8 mouse cellular contexts compared by ENCODE assay signal in the genomic region with DNA sequence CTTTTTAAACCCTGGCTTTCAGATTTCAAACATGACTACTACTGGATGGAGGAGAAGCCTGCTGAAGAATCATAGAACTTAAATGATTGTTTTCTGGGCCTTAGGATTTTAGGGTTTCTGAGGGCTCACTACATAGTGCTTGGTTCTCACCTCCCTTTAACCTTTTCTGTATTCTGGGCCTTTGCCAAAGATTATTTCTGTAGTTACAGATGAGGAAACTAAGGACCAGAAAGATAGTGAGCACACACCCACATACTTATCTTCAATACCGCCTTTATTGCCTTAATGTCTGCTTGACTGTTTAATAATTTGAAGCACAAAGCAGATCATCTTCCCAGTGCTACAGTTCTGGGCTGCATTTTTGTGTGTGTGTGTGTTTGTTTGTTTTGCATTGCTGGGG. TPM values are rescaled to one million over a fixed set of nuclear protein-coding genes. Genes with fewer than 3 reads are reported as not detected.
DNase-seq lines count a peak whose midpoint lies in the region; ATAC-seq and TF ChIP-seq lines count a peak whose summit lies in the region.

No protein-coding gene starts in this region.

- no peak overlapping the region for H3K27ac ChIP-seq in left cerebral cortex, adult 2 months
- H3K27ac ChIP-seq in embryonic facial prominence, embryonic 11.5 days (replicated peaks; ENCODE audit: low read depth, low read length): no peak overlapping the region
- peak overlapping the region; percentile 100; the same call in 1 of the 2 replicates for H3K27ac ChIP-seq in intestine, postnatal 0 days (ENCODE audit: low read depth, low read length)
- no peak overlapping the region for H3K27ac ChIP-seq in neural tube, embryonic 13.5 days (replicated peaks)

- 48% methylated on average over 1 of the region's 1 CpGs for WGBS in embryonic facial prominence, embryonic 11.5 days
- WGBS in intestine, postnatal 0 days: 10% methylated on average over 1 of the region's 1 CpGs
- WGBS in neural tube, embryonic 13.5 days: 35% methylated on average over 1 of the region's 1 CpGs

- no peak for TF ChIP-seq CTCF in left cerebral cortex, adult 2 months (IDR thresholded peaks at IDR 0.05)
- TF ChIP-seq CTCF in intestine, postnatal 0 days (IDR thresholded peaks at IDR 0.05; ENCODE audit: low read depth): no peak

- peak overlapping the region; percentile 48 for H3K4me2 ChIP-seq in embryonic facial prominence, embryonic 11.5 days (ENCODE audit: low read depth, low read length)
- H3K4me2 ChIP-seq in intestine, postnatal 0 days (replicated peaks; ENCODE audit: low read depth): peak overlapping the region; percentile 92
- H3K4me2 ChIP-seq in neural tube, embryonic 13.5 days: peak overlapping the region; percentile 82

- H3K9ac ChIP-seq in embryonic facial prominence, embryonic 11.5 days (replicated peaks; ENCODE audit: low read length): peak overlapping the region; percentile 41; the same call in 1 of the 2 replicates
- H3K9ac ChIP-seq in intestine, postnatal 0 days (ENCODE audit: low read depth, low read length): 0 out of 2 replicates have a peak overlapping the region, but pooled peaks have one; percentile 100
- H3K9ac ChIP-seq in neural tube, embryonic 13.5 days: peak overlapping the region; percentile 100

- H3K27me3 ChIP-seq in embryonic facial prominence, embryonic 11.5 days (ENCODE audit: control insufficient read depth, insufficient read depth, low read length): no peaks in the 10 kb centered on the region
- H3K27me3 ChIP-seq in intestine, postnatal 0 days (replicated peaks; ENCODE audit: control insufficient read depth, insufficient read depth, low read length): no peaks in the 10 kb centered on the region
- no peaks in the 10 kb centered on the region for H3K27me3 ChIP-seq in neural tube, embryonic 13.5 days

- ATAC-seq in embryonic facial prominence, embryonic 11.5 days (replicated peaks; ENCODE audit: insufficient number of reproducible peaks, low FRiP score, low TSS enrichment, low read depth): no peak
- no peak for ATAC-seq in intestine, postnatal 0 days
- ATAC-seq in neural tube, embryonic 13.5 days (ENCODE audit: low read depth): no peak

- no peak for DNase-seq in left cerebral cortex, adult 2 months (ENCODE audit: extremely low spot score in 1 of 2, low spot score in 2 of 2)
- DNase-seq in left cerebral cortex, postnatal 10 days (ENCODE audit: extremely low spot score in 1 of 2, low spot score in 2 of 2): no peak
- no peak for DNase-seq in embryonic facial prominence, embryonic 11.5 days (ENCODE audit: low spot score)
- no peak for DNase-seq in right cerebral cortex, postnatal 10 days (ENCODE audit: low spot score in 2 of 2)
- DNase-seq in adrenal gland, adult 2 months: no peak
- DNase-seq in kidney, adult 18-20 months: no peak

- intact Hi-C loops in left cerebral cortex, adult 2 months (cut with DNase I): loop anchor here (5.0 to 10.0 kb wide), 4 partner anchors 225 to 1142 kb away; partner anchors contain the start of genes Hif1a, Jkamp, L3hypdh and Pcnx4
- intact Hi-C loops in left cerebral cortex, postnatal 10 days (cut with DNase I): no loop called here

- peak overlapping the region; percentile 98 for H3K4me3 ChIP-seq in left cerebral cortex, adult 2 months
- H3K4me3 ChIP-seq in embryonic facial prominence, embryonic 11.5 days (ENCODE audit: low read depth, low read length): peak overlapping the region; percentile 96
- peak overlapping the region; percentile 95 for H3K4me3 ChIP-seq in intestine, postnatal 0 days (ENCODE audit: low read depth, low read length)
- peak overlapping the region; percentile 90 for H3K4me3 ChIP-seq in neural tube, embryonic 13.5 days

- no peaks in the 10 kb centered on the region for H3K36me3 ChIP-seq in embryonic facial prominence, embryonic 11.5 days (replicated peaks; ENCODE audit: control insufficient read depth, insufficient read depth, low read depth, low read length)
- H3K36me3 ChIP-seq in intestine, postnatal 0 days (ENCODE audit: control insufficient read depth, insufficient read depth): no peaks in the 10 kb centered on the region
- H3K36me3 ChIP-seq in neural tube, embryonic 13.5 days: no peaks in the 10 kb centered on the region

- H3K4me1 ChIP-seq in embryonic facial prominence, embryonic 11.5 days (ENCODE audit: control insufficient read depth, insufficient read depth, low read length): no peaks in the 10 kb centered on the region
- H3K4me1 ChIP-seq in intestine, postnatal 0 days (replicated peaks; ENCODE audit: control insufficient read depth, insufficient read depth, low read length): no peaks in the 10 kb centered on the region; the same call in 1 of the 2 replicates
- H3K4me1 ChIP-seq in neural tube, embryonic 13.5 days (replicated peaks): peaks cover 39% of the 10 kb centered on the region

- H3K9me3 ChIP-seq in embryonic facial prominence, embryonic 11.5 days (replicated peaks; ENCODE audit: control insufficient read depth, low read length): no peaks in the 10 kb centered on the region
- no peaks in the 10 kb centered on the region for H3K9me3 ChIP-seq in intestine, postnatal 0 days (ENCODE audit: control insufficient read depth)
- H3K9me3 ChIP-seq in neural tube, embryonic 13.5 days: no peaks in the 10 kb centered on the region

RNA-seq across cellular contexts. Expression of gene Ppm1a, which starts 5.2 kb away (rescaled TPM):
- total RNA-seq in left cerebral cortex, adult 2 months (2021): 100 to 1,000 TPM; 314 to 334 TPM
- total RNA-seq in left cerebral cortex, postnatal 10 days (2021): 100 to 1,000 TPM; 265 TPM
- 68.3 and 74.6 TPM in 2 replicates for polyA plus RNA-seq in embryonic facial prominence, embryonic 11.5 days (2014; fragmentation: Nextera tagmentation; extraction: Ambion mirVana)
- 73.1 and 73.8 TPM in 2 replicates for polyA plus RNA-seq in intestine, postnatal 0 days (2015; fragmentation: Nextera tagmentation; extraction: Ambion mirVana)
- 75.4 and 77.2 TPM in 2 replicates for polyA plus RNA-seq in neural tube, embryonic 13.5 days (2015; fragmentation: Nextera tagmentation; extraction: Ambion mirVana)
- 100 to 1,000 TPM; 232 to 265 TPM for total RNA-seq in adrenal gland, adult 2 months (2021)
- 39.0 and 48.1 TPM in 2 replicates for polyA plus RNA-seq in adrenal gland, adult 2 months (2012; rRNA removed)

Comparison
In these comparisons a context has a peak if more than half of its experiments do, and no peak if none do; other contexts are left out.
1. H3K9ac ChIP-seq: peak in every context shown above with its lines; median percentile 100 in intestine, postnatal 0 days; 100 in neural tube, embryonic 13.5 days; 41 in embryonic facial prominence, embryonic 11.5 days.